Mouse (Mus musculus): ENCODE measurements around the gene Hist2h3c2. TPM values are rescaled to one million over a fixed set of nuclear protein-coding genes. Genes with fewer than 3 reads are reported as not detected.
"Not testable (repeated sequence)": the region's sequence is repeated elsewhere in the genome, so short reads cannot be mapped to it uniquely, and the experiment has no call there.

The Hist2h3c2 gene
- polyA plus RNA-seq, 1 experiment from 2014 or later = 8.2 TPM

DNA sequence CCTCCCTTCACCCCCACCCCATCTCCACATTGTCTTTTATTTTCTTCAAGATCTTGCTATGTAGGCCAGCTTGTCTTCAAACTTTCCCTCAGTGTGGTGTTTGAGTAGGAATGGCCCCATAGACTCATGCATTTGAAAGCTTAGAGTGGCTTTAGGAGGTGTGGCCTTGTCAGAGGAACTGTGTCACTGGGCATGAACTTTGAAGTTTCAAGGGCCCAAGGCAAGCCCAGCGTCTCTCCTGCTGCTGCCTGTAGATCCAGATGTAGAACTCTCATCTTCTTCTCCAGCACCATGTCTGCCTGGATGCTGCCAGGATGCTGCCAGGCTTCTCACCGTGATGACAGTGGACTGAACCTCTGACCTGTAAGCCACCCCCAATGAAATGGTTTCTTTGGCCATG lies 10.1 kb downstream of the Hist2h3c2 start:
- Histone ChIP-seq H3K27me3 (no peaks in the 10 kb centered on the region), H3K4me3 (no peak overlapping the region), H3K9ac (no peak overlapping the region), H3K4me1 (no peaks in the 10 kb centered on the region; the same call in 1 of the 2 replicates), H3K27ac (no peak overlapping the region), H3K36me3 (no peaks in the 10 kb centered on the region), H3K9me3 (no peaks in the 10 kb centered on the region), H3K4me2 (replicated peaks) (no peak overlapping the region)
- no peak for ATAC-seq (ENCODE audit: insufficient number of reproducible peaks, insufficient read depth, low FRiP score, low TSS enrichment)
- WGBS = 69% methylated on average over 2 of the region's 2 CpGs

DNA sequence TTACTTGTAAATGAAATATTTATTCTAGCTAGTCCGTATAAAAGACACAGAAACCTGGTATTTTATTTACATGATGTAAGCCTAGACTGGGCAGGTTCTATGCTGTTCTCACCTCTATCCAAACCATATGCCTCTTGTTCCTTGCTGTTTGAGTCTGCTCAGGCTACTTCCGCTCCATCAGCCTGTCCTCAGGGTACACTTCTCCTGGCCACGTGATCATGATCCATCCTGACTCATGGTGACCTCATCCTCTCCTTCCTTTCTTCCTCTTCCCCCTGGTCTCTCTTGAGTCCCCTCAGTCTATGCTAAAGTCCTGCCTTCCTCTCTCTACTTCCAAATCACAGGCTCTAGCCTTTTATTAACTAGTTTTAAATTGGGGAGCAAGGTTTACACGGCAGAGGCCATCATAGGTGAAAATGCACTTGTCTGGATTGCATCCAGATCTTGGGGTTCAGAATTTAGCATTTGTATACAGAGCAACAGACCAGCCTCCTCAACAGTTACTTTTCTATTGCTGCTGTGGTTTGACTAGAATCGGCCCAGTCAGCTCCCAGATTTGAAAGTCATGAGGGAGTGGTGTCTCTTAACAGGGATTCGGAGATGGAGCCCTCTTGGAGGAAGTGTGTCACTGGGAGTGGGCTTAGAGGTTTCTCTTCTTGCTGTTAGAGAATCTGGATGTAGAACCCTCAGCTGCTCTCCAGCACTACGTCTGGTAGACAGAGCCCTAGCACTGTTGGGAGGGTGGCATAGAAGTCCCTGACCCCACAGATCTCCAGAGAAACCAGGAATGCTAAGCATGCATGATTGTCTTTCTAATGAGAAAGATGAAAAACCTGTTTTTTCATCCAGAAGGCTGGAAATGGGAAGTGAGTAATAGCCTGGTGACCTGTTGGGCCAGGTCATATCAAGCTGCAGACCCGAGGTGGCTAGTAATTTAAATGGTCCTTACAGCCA lies 12.0 kb downstream of the Hist2h3c2 start:
- H3K27ac ChIP-seq = no peak overlapping the region

DNA sequence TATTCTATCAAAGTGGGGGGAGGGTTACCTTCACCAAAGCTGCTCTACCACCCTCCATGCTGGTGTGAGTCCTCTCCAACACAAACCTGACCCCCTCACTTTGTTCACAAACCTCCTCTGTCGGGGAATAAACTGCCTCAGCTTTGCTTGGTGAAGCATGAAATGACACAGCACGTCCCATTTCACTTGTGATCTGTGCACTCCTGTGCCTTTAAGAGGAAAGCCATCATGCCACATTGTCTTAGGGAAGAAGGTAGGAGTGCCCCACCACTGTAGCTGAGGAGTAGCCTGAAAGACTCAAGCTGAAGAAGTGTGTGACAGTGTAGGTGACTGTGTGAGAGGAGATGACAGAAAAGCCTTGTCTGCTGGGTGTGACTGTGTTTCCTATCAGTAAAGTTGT lies 13.5 kb downstream of the Hist2h3c2 start:
- no peak overlapping the region for H3K4me3 ChIP-seq
- no peaks in the 10 kb centered on the region for H3K27me3 ChIP-seq
- H3K9me3 ChIP-seq = no peaks in the 10 kb centered on the region
- ATAC-seq (ENCODE audit: insufficient number of reproducible peaks, insufficient read depth, low FRiP score, low TSS enrichment) = no peak
- no peaks in the 10 kb centered on the region for H3K36me3 ChIP-seq
- H3K9ac ChIP-seq = no peak overlapping the region
- no peak overlapping the region for H3K27ac ChIP-seq
- WGBS = 31% methylated on average over 2 of the region's 2 CpGs
- H3K4me2 ChIP-seq (replicated peaks) = no peak overlapping the region; the same call in 1 of the 2 replicates
- H3K4me1 ChIP-seq = peaks cover 12% of the 10 kb centered on the region

More for the DNA sequence above, 12.0 kb downstream of the Hist2h3c2 start:
- WGBS = 61% methylated on average over 8 of the region's 8 CpGs
- H3K4me2 ChIP-seq (replicated peaks) = no peak overlapping the region
- H3K9me3 ChIP-seq = no peaks in the 10 kb centered on the region
- no peak for ATAC-seq (ENCODE audit: insufficient number of reproducible peaks, insufficient read depth, low FRiP score, low TSS enrichment)
- H3K36me3 ChIP-seq = no peaks in the 10 kb centered on the region
- H3K4me1 ChIP-seq = peaks cover 8% of the 10 kb centered on the region
- H3K27me3 ChIP-seq = no peaks in the 10 kb centered on the region
- H3K4me3 ChIP-seq = no peak overlapping the region
- no peak overlapping the region for H3K9ac ChIP-seq

DNA sequence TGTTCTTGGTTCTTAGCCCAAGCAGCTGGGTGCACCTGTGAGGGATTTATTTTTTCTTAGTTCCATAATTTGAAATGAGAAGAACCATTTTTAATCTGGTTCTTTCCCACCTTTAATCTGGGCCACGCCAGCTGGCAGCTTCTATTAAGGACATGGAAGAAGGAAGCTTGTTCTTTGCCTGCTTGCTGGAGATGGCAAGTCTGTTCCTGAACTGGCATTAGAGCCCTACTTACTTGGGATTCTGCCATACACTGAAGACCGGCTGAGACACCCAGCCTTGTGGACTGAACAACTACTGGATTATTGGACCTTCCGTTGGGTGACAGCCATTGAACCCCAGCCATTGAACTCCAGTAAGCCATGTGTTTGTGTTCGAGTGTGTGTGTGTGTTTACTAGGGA lies 16.2 kb downstream of the Hist2h3c2 start:
- ATAC-seq (ENCODE audit: insufficient number of reproducible peaks, insufficient read depth, low FRiP score, low TSS enrichment) = no peak
- WGBS = 93% methylated on average over 4 of the region's 4 CpGs
- no peaks in the 10 kb centered on the region for H3K36me3 ChIP-seq
- no peak overlapping the region for H3K9ac ChIP-seq
- no peak overlapping the region for H3K4me3 ChIP-seq
- H3K9me3 ChIP-seq = no peaks in the 10 kb centered on the region
- peaks cover 18% of the 10 kb centered on the region for H3K4me1 ChIP-seq
- H3K27me3 ChIP-seq = no peaks in the 10 kb centered on the region
- no peak overlapping the region for H3K27ac ChIP-seq
- peak overlapping the region; percentile 57 for H3K4me2 ChIP-seq (replicated peaks)

DNA sequence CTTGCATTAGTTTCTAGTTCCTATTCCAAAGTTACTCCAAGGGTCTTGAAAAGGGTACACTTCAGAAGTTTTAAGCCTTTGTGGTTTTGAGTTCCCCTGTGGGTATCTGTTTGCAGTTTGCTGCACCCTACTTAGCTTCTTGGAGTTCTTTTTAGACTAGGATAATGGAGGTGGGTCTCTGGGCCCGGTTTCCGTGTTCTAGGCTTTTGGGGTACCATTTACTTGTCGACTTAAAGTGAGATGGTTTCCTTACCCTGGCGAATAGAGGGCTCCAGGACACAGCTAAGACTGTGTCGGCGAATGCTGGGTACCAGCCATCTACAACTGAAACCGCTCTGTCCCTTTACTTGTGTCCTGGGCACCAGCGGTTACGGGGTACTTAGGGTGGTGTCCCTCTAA lies 17.3 kb downstream of the Hist2h3c2 start:
- Histone ChIP-seq H3K4me1 (peaks cover 18% of the 10 kb centered on the region), H3K27me3 (no peaks in the 10 kb centered on the region)
- 18% methylated on average over 9 of the region's 9 CpGs for WGBS

DNA sequence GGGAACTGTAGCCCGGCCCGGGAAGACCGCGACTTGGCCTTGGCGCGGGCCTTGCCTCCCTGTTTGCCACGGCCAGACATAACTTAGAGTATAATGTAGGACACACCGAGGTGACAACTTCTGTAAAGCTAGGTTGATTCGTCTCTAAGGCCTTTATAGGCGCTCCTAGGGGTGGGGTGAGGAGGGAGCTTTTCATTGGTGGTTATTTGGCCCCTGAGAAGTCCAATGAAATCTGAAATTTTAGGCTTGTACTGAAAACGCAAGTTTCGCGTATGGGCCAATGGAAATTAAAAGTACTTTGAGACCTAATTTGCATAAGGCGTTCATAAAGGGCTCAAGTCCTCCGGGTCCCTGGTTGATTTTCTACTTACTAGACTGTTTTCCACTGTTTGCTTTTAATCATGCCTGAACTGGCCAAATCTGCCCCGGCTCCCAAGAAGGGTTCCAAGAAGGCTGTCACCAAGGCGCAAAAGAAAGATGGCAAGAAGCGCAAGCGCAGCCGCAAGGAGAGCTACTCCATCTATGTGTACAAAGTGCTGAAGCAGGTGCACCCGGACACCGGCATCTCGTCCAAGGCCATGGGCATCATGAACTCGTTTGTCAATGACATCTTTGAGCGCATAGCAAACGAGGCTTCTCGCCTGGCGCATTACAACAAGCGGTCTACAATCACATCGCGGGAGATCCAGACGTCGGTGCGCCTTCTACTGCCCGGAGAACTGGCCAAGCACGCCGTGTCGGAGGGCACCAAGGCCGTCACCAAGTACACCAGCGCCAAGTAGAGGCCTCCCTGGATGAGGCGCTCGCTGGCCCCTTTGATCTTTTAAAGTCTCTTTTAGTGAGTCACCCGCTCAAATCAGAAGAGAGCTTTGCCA lies 17.9 kb downstream of the Hist2h3c2 start, which contains the start of the genes Hist2h2ac and Hist2h2be:
Hist2h2ac (minus strand) TSS at position 116 of the 875 bp plus-strand sequence.
Hist2h2be (plus strand) TSS at position 355 of the 875 bp plus-strand sequence.
- no peaks in the 10 kb centered on the region for H3K27me3 ChIP-seq
- peaks cover 18% of the 10 kb centered on the region for H3K4me1 ChIP-seq
- H3K4me3 ChIP-seq = peak within 1 kb of the TSS; percentile 65
- no peaks in the 10 kb centered on the region for H3K36me3 ChIP-seq
- peak within 1 kb of the TSS; percentile 89 for H3K9ac ChIP-seq
- peak within 1 kb of the TSS; percentile 99 for H3K27ac ChIP-seq
- under 1% methylated on average over 43 of the region's 43 CpGs for WGBS
- peak; percentile 94 for ATAC-seq (ENCODE audit: insufficient number of reproducible peaks, insufficient read depth, low FRiP score, low TSS enrichment)
- H3K9me3 ChIP-seq = no peaks in the 10 kb centered on the region
- H3K4me2 ChIP-seq (replicated peaks) = peak within 1 kb of the TSS; percentile 57

More for the DNA sequence above, 17.3 kb downstream of the Hist2h3c2 start:
- peak overlapping the region; percentile 89 for H3K9ac ChIP-seq
- peak overlapping the region; percentile 57 for H3K4me2 ChIP-seq (replicated peaks)
- H3K9me3 ChIP-seq = no peaks in the 10 kb centered on the region
- H3K36me3 ChIP-seq = no peaks in the 10 kb centered on the region
- H3K27ac ChIP-seq = peak overlapping the region; percentile 99
- no peak for ATAC-seq (ENCODE audit: insufficient number of reproducible peaks, insufficient read depth, low FRiP score, low TSS enrichment)
- peak overlapping the region; percentile 65 for H3K4me3 ChIP-seq

DNA sequence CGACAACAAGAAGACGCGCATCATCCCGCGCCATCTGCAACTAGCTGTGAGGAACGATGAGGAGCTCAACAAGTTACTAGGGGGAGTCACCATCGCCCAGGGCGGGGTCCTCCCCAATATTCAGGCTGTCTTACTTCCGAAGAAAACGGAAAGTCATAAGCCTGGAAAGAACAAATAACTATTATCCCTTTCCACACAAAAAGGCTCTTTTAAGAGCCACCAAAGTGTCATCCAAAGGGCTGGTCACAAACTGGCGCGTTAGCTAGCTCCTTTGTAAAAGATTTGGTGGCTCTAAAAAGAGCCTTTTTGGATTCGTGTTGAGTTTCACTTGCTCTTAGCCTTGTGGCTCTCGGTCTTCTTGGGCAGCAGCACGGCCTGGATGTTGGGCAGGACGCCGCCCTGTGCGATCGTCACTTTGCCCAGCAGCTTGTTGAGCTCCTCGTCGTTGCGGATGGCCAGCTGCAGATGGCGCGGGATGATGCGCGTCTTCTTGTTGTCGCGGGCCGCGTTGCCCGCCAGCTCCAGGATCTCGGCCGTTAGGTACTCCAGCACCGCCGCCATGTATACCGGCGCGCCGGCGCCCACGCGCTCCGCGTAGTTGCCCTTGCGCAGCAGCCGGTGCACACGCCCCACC lies 18.7 kb downstream of the Hist2h3c2 start:
- Histone ChIP-seq H3K4me2 (replicated peaks) (peak overlapping the region; percentile 57), H3K27ac (peak overlapping the region; percentile 99), H3K9ac (peak overlapping the region; percentile 89), H3K4me3 (peak overlapping the region; percentile 65), H3K4me1 (peaks cover 18% of the 10 kb centered on the region)
- not testable (repeated sequence) for ATAC-seq (ENCODE audit: insufficient number of reproducible peaks, insufficient read depth, low FRiP score, low TSS enrichment); H3K9me3 ChIP-seq; H3K27me3 ChIP-seq; H3K36me3 ChIP-seq
- under 1% methylated on average over 30 of the region's 47 CpGs for WGBS

DNA sequence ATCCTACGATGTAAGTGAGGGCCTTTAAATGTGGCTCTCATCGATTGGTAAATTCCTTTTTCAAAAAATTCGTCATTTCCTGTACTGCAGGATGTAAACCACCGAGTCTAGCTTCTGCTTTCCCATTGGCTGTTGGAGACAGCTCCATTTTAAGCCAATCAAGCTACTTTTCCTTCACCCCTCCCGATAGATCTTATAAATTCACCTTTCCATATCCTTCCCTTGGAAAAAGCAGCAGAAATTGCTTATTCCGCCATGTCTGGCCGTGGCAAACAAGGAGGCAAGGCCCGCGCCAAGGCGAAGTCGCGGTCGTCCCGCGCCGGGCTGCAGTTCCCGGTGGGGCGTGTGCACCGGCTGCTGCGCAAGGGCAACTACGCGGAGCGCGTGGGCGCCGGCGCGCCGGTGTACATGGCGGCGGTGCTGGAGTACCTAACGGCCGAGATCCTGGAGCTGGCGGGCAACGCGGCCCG lies 19.2 kb downstream of the Hist2h3c2 start, which contains the start of the genes Bola1 and Hist2h2ab:
Bola1 (minus strand) TSS at position 49 of the 470 bp plus-strand sequence.
Hist2h2ab (plus strand) TSS at position 205 of the 470 bp plus-strand sequence.
- peak; percentile 69 for ATAC-seq (ENCODE audit: insufficient number of reproducible peaks, insufficient read depth, low FRiP score, low TSS enrichment)
- H3K4me1 ChIP-seq = peaks cover 18% of the 10 kb centered on the region
- no peaks in the 10 kb centered on the region for H3K9me3 ChIP-seq
- H3K4me2 ChIP-seq (replicated peaks) = peak within 1 kb of the TSS; percentile 57
- H3K4me3 ChIP-seq = peak within 1 kb of the TSS; percentile 65
- H3K9ac ChIP-seq = peak within 1 kb of the TSS; percentile 89
- H3K27me3 ChIP-seq = no peaks in the 10 kb centered on the region
- under 1% methylated on average over 37 of the region's 37 CpGs for WGBS
- H3K36me3 ChIP-seq = no peaks in the 10 kb centered on the region
- peak within 1 kb of the TSS; percentile 99 for H3K27ac ChIP-seq

DNA sequence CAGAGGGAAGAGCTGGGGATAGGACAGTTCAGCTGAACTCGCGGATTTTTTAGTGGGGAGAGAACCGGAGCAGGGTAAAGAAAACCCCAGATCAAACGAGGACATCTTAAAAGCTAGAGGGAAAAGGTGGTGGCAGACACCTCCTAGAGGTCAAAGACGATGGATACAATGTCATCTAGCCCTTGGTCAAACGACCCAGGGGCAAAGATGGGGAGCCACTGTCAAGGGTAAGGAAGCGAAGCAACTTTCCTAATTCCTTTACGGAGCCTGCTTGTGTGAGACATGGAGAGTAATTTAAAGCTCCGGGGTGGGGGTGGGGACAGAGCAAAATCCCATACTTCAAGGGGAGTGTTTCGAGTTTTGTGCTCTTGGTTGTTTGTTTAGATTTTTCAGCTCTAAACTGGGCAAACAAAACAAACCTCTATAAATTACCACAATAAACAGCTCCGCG lies 19.7 kb downstream of the Hist2h3c2 start:
- under 1% methylated on average over 12 of the region's 12 CpGs for WGBS
- H3K4me1 ChIP-seq = peaks cover 18% of the 10 kb centered on the region
- H3K9ac ChIP-seq = peak overlapping the region; percentile 89
- H3K27ac ChIP-seq = peak overlapping the region; percentile 99
- H3K9me3 ChIP-seq = no peaks in the 10 kb centered on the region
- peak overlapping the region; percentile 65 for H3K4me3 ChIP-seq
- no peaks in the 10 kb centered on the region for H3K36me3 ChIP-seq
- H3K27me3 ChIP-seq = no peaks in the 10 kb centered on the region
- peak overlapping the region; percentile 57 for H3K4me2 ChIP-seq (replicated peaks)
- no peak for ATAC-seq (ENCODE audit: insufficient number of reproducible peaks, insufficient read depth, low FRiP score, low TSS enrichment)

DNA sequence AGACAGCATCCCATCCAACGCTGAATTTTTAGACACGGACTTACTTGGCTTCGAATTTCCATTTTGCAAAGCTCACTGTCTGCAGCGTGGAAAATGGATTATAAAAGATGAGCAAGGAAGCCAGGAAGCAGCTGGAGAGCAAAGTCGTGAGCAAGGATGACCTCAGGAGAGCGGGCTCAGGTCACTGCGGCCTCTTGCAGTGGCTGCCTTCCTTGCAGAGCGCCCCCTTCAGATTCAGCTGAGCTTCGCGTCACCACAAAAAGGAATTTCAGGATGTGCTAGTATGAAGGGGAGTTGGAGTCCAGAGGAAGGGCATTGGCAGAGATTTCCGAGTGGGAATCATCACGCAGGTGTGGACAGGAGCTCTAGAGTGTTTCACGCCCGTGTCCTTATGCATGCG lies 29.7 kb downstream of the Hist2h3c2 start:
- Histone ChIP-seq H3K27me3 (no peaks in the 10 kb centered on the region), H3K4me1 (no peaks in the 10 kb centered on the region), H3K27ac (no peak overlapping the region), H3K9me3 (no peaks in the 10 kb centered on the region), H3K4me3 (no peak overlapping the region), H3K9ac (no peak overlapping the region), H3K4me2 (replicated peaks) (no peak overlapping the region), H3K36me3 (no peaks in the 10 kb centered on the region)
- WGBS = 20% methylated on average over 15 of the region's 15 CpGs
- no peak for ATAC-seq (ENCODE audit: insufficient number of reproducible peaks, insufficient read depth, low FRiP score, low TSS enrichment)

DNA sequence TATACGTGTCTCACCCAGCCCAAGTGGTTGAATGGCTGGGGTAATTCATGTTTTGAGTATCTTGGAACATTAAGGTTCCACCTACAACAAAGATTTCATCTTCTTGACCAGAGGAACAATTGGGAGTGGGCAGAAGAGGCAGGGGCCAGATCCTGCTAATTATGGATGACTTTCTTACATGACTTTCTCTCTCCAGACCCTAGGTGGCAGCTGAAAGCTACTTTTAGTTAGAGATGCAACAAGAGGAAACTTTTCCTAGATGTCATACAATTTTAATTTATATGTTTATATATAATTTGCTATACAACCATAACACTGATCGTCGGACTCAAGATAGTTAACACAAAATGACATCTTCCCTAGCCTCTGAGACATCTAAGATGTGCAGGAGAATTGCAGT lies 31.1 kb downstream of the Hist2h3c2 start:
- Histone ChIP-seq H3K27me3 (no peaks in the 10 kb centered on the region), H3K36me3 (no peaks in the 10 kb centered on the region), H3K9ac (no peak overlapping the region), H3K4me1 (no peaks in the 10 kb centered on the region), H3K4me2 (replicated peaks) (no peak overlapping the region), H3K9me3 (no peaks in the 10 kb centered on the region), H3K4me3 (no peak overlapping the region), H3K27ac (no peak overlapping the region)
- WGBS = 78% methylated on average over 3 of the region's 3 CpGs
- no peak for ATAC-seq (ENCODE audit: insufficient number of reproducible peaks, insufficient read depth, low FRiP score, low TSS enrichment)

All from embryonic facial prominence, embryonic 12.5 days (tissue).